Mouse (Mus musculus) central nervous system, embryonic 11.5 days (tissue): ENCODE measurements around the gene Ilf2. TPM values are rescaled to one million over a fixed set of nuclear protein-coding genes. Genes with fewer than 3 reads are reported as not detected.

Experiments used
- polyA plus RNA-seq: library from polyadenylated mRNA; depleted of rRNA; stranded (reverse); fragments of >200 nt; gene quantifications from 2 replicates; pipeline ENCODE4 v1.2.3, GENCODE M21; 2012; rRNA removed

The Ilf2 gene
- 245 and 276 TPM in 2 replicates for polyA plus RNA-seq

GRCm38 (mm10) chr3:90475831-90476611, at the start of gene Ilf2:
TSS of gene Ilf2 (plus strand) at chr3:90476126.

GRCm38 (mm10) chr3:90433381-90434020, 42.4 kb upstream of the Ilf2 start, which contains the start of gene Ints3:
TSS of gene Ints3 (minus strand) at chr3:90433622.

GRCm38 (mm10) chr3:90465686-90466310, 10.1 kb upstream of the Ilf2 start, which contains the start of gene Npr1:
TSS of gene Npr1 (minus strand) at chr3:90465866.

GRCm38 (mm10) chr3:90490696-90491256, 14.8 kb downstream of the Ilf2 start, which contains the start of gene Snapin:
TSS of gene Snapin (minus strand) at chr3:90491033.

GRCm38 (mm10) chr3:90508950-90509746, 33.2 kb downstream of the Ilf2 start, which contains the start of gene Chtop:
TSS of gene Chtop (minus strand) at chr3:90509498.

GRCm38 (mm10) chr3:90513796-90514590, 38.1 kb downstream of the Ilf2 start, which contains the start of the genes S100a1 and S100a13:
TSS of gene S100a1 (minus strand) at chr3:90514392.
TSS of gene S100a13 (plus strand) at chr3:90514435.

GRCm38 (mm10) chr3:90526580-90526979, 50.7 kb downstream of the Ilf2 start, which contains the start of gene S100a14:
TSS of gene S100a14 (plus strand) at chr3:90526856.

GRCm38 (mm10) chr3:90537141-90537904, 61.4 kb downstream of the Ilf2 start, which contains the start of gene S100a16:
TSS of gene S100a16 (plus strand) at chr3:90537254.

Other genes starting within 250 kb of the Ilf2 start
- 55.7 and 58.3 TPM in 2 replicates for gene Jtb, start 244.5 kb upstream of the Ilf2 start, polyA plus RNA-seq
- 2.4 and 3.6 TPM in 2 replicates for gene Creb3l4, start 232.6 kb upstream of the Ilf2 start, polyA plus RNA-seq
- gene Slc39a1, start 228.0 kb upstream of the Ilf2 start, polyA plus RNA-seq, result 27.3 and 38.8 TPM in 2 replicates
- gene Crtc2, start 222.0 kb upstream of the Ilf2 start, polyA plus RNA-seq, result 37.2 and 54.6 TPM in 2 replicates
- gene Dennd4b, start 210.9 kb upstream of the Ilf2 start, polyA plus RNA-seq, result 17.1 and 20.7 TPM in 2 replicates
- 22.4 and 37.6 TPM in 2 replicates for gene Gatad2b, start 182.9 kb upstream of the Ilf2 start, polyA plus RNA-seq
- gene Slc27a3, start 86.2 kb upstream of the Ilf2 start, polyA plus RNA-seq, result 29.9 and 31.1 TPM in 2 replicates
- gene Ints3, start 42.5 kb upstream of the Ilf2 start, polyA plus RNA-seq, result 48.4 and 57.9 TPM in 2 replicates
- 6.0 and 11.9 TPM in 2 replicates for gene Npr1, start 10.3 kb upstream of the Ilf2 start, polyA plus RNA-seq
- gene Snapin, start 14.9 kb downstream of the Ilf2 start, polyA plus RNA-seq, result 23.3 and 41.3 TPM in 2 replicates
- gene Chtop, start 33.4 kb downstream of the Ilf2 start, polyA plus RNA-seq, result 208 and 235 TPM in 2 replicates
- gene S100a1, start 38.3 kb downstream of the Ilf2 start, polyA plus RNA-seq, result 11.4 and 11.6 TPM in 2 replicates
- gene S100a13, start 38.3 kb downstream of the Ilf2 start, polyA plus RNA-seq, result 12.0 and 14.2 TPM in 2 replicates
- 0.05 TPM in 1 of 2 replicates, not detected in the other for gene S100a14, start 50.7 kb downstream of the Ilf2 start, polyA plus RNA-seq
- 21.0 and 26.2 TPM in 2 replicates for gene S100a16, start 61.1 kb downstream of the Ilf2 start, polyA plus RNA-seq
- gene S100a3, start 84.5 kb downstream of the Ilf2 start, polyA plus RNA-seq, result 0.04 TPM in 1 of 2 replicates, not detected in the other
- gene S100a2, start 114.1 kb downstream of the Ilf2 start, polyA plus RNA-seq, result not detected in 2 replicates
- not detected in 2 replicates for gene Gm42674, start 125.8 kb downstream of the Ilf2 start, polyA plus RNA-seq
- 2.1 and 2.6 TPM in 2 replicates for gene S100a4, start 127.6 kb downstream of the Ilf2 start, polyA plus RNA-seq
- not detected in 2 replicates for gene S100a5, start 132.4 kb downstream of the Ilf2 start, polyA plus RNA-seq
- 14.9 and 15.9 TPM in 2 replicates for gene S100a6, start 136.8 kb downstream of the Ilf2 start, polyA plus RNA-seq
- gene S100a7a, start 177.9 kb downstream of the Ilf2 start, polyA plus RNA-seq, result 0.04 and 0.06 TPM in 2 replicates
- gene S100a8, start 192.9 kb downstream of the Ilf2 start, polyA plus RNA-seq, result 4.8 and 13.3 TPM in 2 replicates
- gene S100a9, start 219.6 kb downstream of the Ilf2 start, polyA plus RNA-seq, result 18.1 and 27.3 TPM in 2 replicates